Mouse (Mus musculus) kidney, postnatal 0 days (tissue): Measurements from ENCODE around the gene Syt9. TPM values are rescaled to one million over a fixed set of nuclear protein-coding genes. Genes with fewer than 3 reads are reported as not detected.

Source experiments
- ATAC-seq: fragments of 200-750 bp; cut with Nextera tagmentation; replicated peaks from 2 replicates; pipeline ENCODE4 v1.8.0; 2017; ENCODE audit warnings: low read depth, moderate number of reproducible peaks, moderate TSS enrichment, moderate library complexity; ENCODE audit not compliant: low FRiP score
- DNase-seq: peaks from one replicate; pipeline ENCODE4 v3.0.0-alpha.2; 2016; ENCODE audit warnings: low spot score
- H3K27ac ChIP-seq: fragments of 300-500 bp; sonication (generic); 2 replicates; pipeline ENCODE4 v1.5.1; 2014; ENCODE audit warnings: mild to moderate bottlenecking
- H3K27me3 ChIP-seq: fragments of 300-500 bp; sonication (generic); 2 replicates; pipeline ENCODE4 v1.6.1; 2014; ENCODE audit warnings: low read length, mixed read lengths; ENCODE audit not compliant: insufficient read depth
- H3K36me3 ChIP-seq: fragments of 300-500 bp; sonication (generic); 2 replicates; pipeline ENCODE4 v1.6.1; 2014; ENCODE audit warnings: low read length, mixed read lengths; ENCODE audit not compliant: insufficient read depth
- H3K4me1 ChIP-seq: fragments of 300-500 bp; sonication (generic); replicated peaks from 2 replicates; pipeline ENCODE4 v1.6.1; 2014; ENCODE audit warnings: antibody characterized with exemption, low read length, mixed read lengths; ENCODE audit not compliant: insufficient read depth
- H3K4me2 ChIP-seq: fragments of 300-500 bp; sonication (generic); 2 replicates; pipeline ENCODE4 v1.6.1; 2014; ENCODE audit warnings: mild to moderate bottlenecking, low read length, moderate library complexity, mixed read lengths
- H3K4me3 ChIP-seq: fragments of 300-500 bp; sonication (generic); replicated peaks from 2 replicates; pipeline ENCODE4 v1.5.1; 2014; ENCODE audit warnings: low read depth, low read length
- H3K9ac ChIP-seq: fragments of 300-500 bp; sonication (generic); 2 replicates; pipeline ENCODE4 v1.6.1; 2014; ENCODE audit warnings: low read depth, low read length
- H3K9me3 ChIP-seq: fragments of 300-500 bp; sonication (generic); replicated peaks from 2 replicates; pipeline ENCODE4 v1.6.1; 2016; ENCODE audit warnings: low read length, inconsistent platforms, mixed read lengths
- CTCF ChIP-seq: IDR thresholded peaks from 2 replicates; pipeline ENCODE4 v1.5.1; 2016; ENCODE audit warnings: antibody characterized with exemption, low read depth, mild to moderate bottlenecking, moderate library complexity
- WGBS: fragments of 180-500 bp; shearing (Covaris S2); extraction: QIAGEN DNeasy Blood & Tissue Kit; methylation state at CpG from one replicate; pipeline ENCODE4 v1.1.7; 2014; 5-methylcytosine and 5-hydroxymethylcytosine counted together
- polyA plus RNA-seq: library from polyadenylated mRNA; unstranded; fragments of >200 nt; fragmentation: Nextera tagmentation; extraction: Ambion mirVana; gene quantifications from 2 replicates; pipeline ENCODE4 v1.2.1, GENCODE M21; 2015

Gene Syt9
- polyA plus RNA-seq, 1 experiment from 2014 or later: 3.2 TPM

DNA sequence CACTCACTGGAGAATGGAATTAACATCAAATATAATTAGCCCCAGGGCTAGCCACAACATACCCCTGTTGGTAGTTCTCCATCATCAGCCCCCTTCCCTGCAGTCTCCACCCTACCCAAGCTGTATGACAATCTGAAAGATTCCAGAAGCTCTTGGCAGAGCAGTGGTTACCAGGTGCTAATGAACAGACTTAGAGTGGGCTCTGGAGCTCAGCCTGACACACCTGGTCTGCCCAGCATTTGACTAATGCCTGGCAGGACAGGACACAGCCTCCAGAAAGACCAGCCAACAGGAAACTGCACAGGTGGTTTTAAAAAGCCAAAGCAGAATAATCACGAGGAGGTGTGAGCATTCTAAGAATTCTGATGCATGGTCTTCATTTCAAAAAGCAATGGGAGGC, 182.9 kb downstream of the Syt9 start:
- DNase-seq (no peak), ATAC-seq (no peak)
- WGBS: 65% methylated on average over 1 of the region's 1 CpGs
- no peak overlapping the region for H3K4me2 ChIP-seq
- TF ChIP-seq CTCF: no peak
- no peak overlapping the region for H3K9ac ChIP-seq
- H3K4me3 ChIP-seq: no peak overlapping the region
- no peaks in the 10 kb centered on the region for H3K9me3 ChIP-seq
- H3K27ac ChIP-seq: no peak overlapping the region
- H3K27me3 ChIP-seq: no peaks in the 10 kb centered on the region
- no peaks in the 10 kb centered on the region for H3K36me3 ChIP-seq
- no peaks in the 10 kb centered on the region for H3K4me1 ChIP-seq

DNA sequence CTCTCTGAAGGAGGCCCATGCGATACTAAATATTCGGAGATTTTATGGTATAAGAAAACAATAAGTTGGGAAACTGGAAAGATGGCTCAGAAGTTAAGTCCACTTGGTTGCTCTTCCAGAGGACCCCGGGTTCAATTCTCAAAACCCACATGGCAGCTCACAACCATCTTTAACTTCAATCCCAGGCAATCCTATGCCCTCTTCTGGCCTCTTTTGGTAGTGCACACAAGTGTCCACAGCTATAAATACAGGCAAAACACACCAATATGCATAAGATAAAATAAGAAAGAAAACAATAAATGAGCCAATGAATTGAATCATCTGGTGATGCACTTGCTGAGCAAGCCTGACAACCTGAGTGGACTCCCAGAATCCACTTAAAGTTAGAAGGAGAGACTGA, 185.4 kb downstream of the Syt9 start:
- Histone ChIP-seq H3K9me3 (no peaks in the 10 kb centered on the region), H3K9ac (no peak overlapping the region), H3K27me3 (no peaks in the 10 kb centered on the region), H3K36me3 (no peaks in the 10 kb centered on the region), H3K4me1 (no peaks in the 10 kb centered on the region), H3K27ac (no peak overlapping the region), H3K4me2 (no peak overlapping the region), H3K4me3 (no peak overlapping the region)
- TF ChIP-seq CTCF: peak; percentile 48
- ATAC-seq: no peak
- 90% methylated on average over 3 of the region's 3 CpGs for WGBS
- DNase-seq: no peak

DNA sequence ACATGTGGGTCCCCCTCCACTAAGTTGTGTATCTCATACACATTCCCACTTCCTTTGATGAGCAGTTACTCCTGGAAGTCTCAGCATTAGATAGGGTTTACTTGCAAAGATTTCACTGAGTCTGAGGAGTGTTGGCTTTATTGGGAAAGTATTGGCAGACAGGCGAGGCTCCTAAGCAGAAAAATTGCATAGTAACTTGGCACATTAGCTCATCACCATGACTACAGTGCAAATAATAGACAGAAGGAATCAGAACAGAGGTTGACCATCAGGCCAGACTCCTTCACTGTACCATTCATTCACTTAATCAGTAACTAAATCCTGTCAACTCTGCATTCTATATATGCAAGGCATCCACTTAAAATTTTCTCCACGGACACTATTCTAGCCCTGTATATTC, 190.1 kb downstream of the Syt9 start:
- Histone ChIP-seq H3K27me3 (no peaks in the 10 kb centered on the region), H3K4me3 (no peak overlapping the region), H3K4me2 (no peak overlapping the region), H3K4me1 (no peaks in the 10 kb centered on the region), H3K36me3 (no peaks in the 10 kb centered on the region), H3K9me3 (no peaks in the 10 kb centered on the region), H3K27ac (no peak overlapping the region), H3K9ac (no peak overlapping the region)
- no peak for TF ChIP-seq CTCF
- DNase-seq (no peak), ATAC-seq (no peak)
- WGBS: 76% methylated on average over 2 of the region's 2 CpGs

DNA sequence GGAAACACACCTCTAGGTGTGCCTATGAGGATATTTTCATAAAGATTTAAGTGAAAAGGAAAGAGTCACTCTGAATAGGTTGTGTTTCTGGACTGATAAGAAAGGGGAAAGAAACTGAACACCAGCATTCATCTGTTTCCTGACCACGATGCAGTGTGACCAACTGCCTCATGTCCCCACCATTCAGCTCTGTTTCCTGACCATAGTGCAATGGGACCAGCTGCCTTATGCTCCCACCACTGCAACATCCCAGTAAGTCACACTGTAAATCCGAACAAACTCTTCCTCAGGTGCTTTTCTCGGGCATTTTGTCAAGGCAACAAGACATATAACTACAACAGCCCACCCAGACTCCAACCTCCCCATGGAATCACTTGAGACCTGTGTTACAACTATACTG, 191.1 kb downstream of the Syt9 start:
- Histone ChIP-seq H3K36me3 (no peaks in the 10 kb centered on the region), H3K4me1 (0 out of 2 replicates have a peak, but pooled peaks cover 1% of the 10 kb centered on the region), H3K9ac (no peak overlapping the region), H3K9me3 (no peaks in the 10 kb centered on the region), H3K4me3 (no peak overlapping the region), H3K4me2 (no peak overlapping the region), H3K27me3 (no peaks in the 10 kb centered on the region), H3K27ac (no peak overlapping the region)
- DNase-seq (no peak), ATAC-seq (no peak)
- no peak for TF ChIP-seq CTCF
- 72% methylated on average over 3 of the region's 3 CpGs for WGBS

DNA sequence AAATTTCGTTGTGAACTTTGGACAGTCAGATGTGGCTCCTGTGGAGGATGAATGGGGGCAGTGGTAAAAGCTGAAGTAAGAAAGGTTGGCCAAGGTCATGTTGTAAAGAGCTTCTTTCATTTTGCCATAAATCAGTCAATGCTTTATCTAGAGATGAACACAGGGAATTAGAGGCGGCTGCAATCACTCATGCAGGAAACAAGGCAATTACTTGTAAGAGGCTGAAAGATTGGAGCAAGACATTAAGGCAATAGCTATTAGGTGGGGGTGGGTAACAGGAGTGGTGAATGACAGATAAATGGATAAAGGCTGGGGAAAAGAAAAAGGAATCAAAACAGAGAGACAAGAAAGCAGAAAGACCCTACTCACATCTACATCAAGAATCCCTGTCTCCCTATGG, 193.2 kb downstream of the Syt9 start:
- 5% methylated on average over 2 of the region's 2 CpGs for WGBS
- Histone ChIP-seq H3K4me3 (no peak overlapping the region), H3K9ac (no peak overlapping the region), H3K4me1 (0 out of 2 replicates have a peak, but pooled peaks cover 5% of the 10 kb centered on the region), H3K27me3 (no peaks in the 10 kb centered on the region), H3K27ac (no peak overlapping the region), H3K9me3 (no peaks in the 10 kb centered on the region), H3K4me2 (no peak overlapping the region), H3K36me3 (no peaks in the 10 kb centered on the region)
- DNase-seq (peak; percentile 38), ATAC-seq (no peak)
- TF ChIP-seq CTCF: no peak

DNA sequence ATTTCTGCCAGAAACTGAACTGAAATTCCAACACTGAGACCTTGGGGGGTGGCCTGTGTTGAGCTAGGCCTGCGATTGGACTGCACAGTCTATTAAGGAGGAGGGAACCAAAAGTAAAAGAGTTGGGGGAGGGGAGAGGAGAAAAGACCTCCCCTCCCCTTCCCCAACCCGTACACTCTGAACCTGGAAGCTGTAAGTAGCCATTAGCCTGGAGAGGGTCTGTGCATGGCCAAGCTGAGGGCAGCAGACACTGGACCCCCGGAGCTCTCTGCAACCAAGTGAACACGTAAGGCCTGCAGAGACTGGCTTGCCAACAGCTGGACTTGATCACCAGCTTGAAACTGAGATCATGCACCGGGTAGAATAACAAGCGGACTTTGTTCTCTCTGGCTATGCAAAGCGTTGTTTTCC, 196.7 kb downstream of the Syt9 start, which contains the start of gene Olfml1:
Gene Olfml1 (plus strand): TSS at position 186 of the 411 bp plus-strand sequence.
- WGBS: 16% methylated on average over 7 of the region's 7 CpGs
- DNase-seq (peak; percentile 95), ATAC-seq (peak; percentile 95)
- H3K4me3 ChIP-seq: peak within 1 kb of the TSS; percentile 42
- H3K4me1 ChIP-seq: 0 out of 2 replicates have a peak, but pooled peaks cover 10% of the 10 kb centered on the region
- H3K27ac ChIP-seq: peak within 1 kb of the TSS; percentile 91
- no peak for TF ChIP-seq CTCF
- H3K9me3 ChIP-seq: no peaks in the 10 kb centered on the region
- H3K27me3 ChIP-seq: no peaks in the 10 kb centered on the region
- H3K4me2 ChIP-seq: peak within 1 kb of the TSS; percentile 54
- no peaks in the 10 kb centered on the region for H3K36me3 ChIP-seq
- H3K9ac ChIP-seq: peak within 1 kb of the TSS; percentile 31; the same call in 1 of the 2 replicates

DNA sequence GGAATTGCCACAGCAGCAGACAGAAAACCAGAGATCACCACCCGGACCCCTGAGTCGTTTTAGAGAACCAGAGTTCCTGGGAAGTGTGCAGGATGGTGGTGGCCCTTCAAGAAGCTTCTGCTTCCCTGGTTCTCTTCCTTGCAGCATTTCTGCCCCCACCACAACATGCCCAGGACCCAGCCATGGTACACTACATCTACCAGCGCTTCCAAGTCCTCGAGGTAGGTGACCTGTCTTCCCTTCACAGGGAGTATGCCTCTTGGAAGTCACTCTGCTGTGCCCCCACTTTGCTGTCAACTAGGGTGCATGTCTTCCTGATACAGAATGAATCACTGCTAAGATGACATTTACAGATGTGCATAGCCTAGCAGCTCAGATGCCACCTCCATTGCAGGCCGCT, 197.1 kb downstream of the Syt9 start:
- DNase-seq (no peak), ATAC-seq (no peak; the same call in 1 of the 2 replicates)
- Histone ChIP-seq H3K9me3 (no peaks in the 10 kb centered on the region), H3K9ac (peak overlapping the region; percentile 31; the same call in 1 of the 2 replicates), H3K36me3 (no peaks in the 10 kb centered on the region), H3K4me3 (peak overlapping the region; percentile 42), H3K27ac (peak overlapping the region; percentile 91), H3K27me3 (no peaks in the 10 kb centered on the region), H3K4me1 (0 out of 2 replicates have a peak, but pooled peaks cover 10% of the 10 kb centered on the region), H3K4me2 (peak overlapping the region; percentile 54)
- no peak for TF ChIP-seq CTCF
- 25% methylated on average over 5 of the region's 5 CpGs for WGBS
